Mouse (Mus musculus): ENCODE measurements around the gene Depp1.

GRCm38 (mm10) chr6:116615719-116616118 lies 34.7 kb upstream of the Depp1 start:
- TF ChIP-seq CTCF (IDR thresholded peaks at IDR 0.05; ENCODE audit: control insufficient read depth, insufficient read depth, insufficient replicate concordance, low read depth, low read length) (no peak), POLR2A (IDR thresholded peaks at IDR 0.05; ENCODE audit: control insufficient read depth, low read depth, low read length) (no peak)

All from testis, adult 2 months (tissue).